Mouse (Mus musculus): ENCODE results near the gene Dguok.

Gene Dguok

GRCm38 (mm10) chr6:83500462-83500861 is 6.3 kb downstream of the Dguok start:
- in situ Hi-C loops (cut with MboI, MseI): no loop called here

DNA sequence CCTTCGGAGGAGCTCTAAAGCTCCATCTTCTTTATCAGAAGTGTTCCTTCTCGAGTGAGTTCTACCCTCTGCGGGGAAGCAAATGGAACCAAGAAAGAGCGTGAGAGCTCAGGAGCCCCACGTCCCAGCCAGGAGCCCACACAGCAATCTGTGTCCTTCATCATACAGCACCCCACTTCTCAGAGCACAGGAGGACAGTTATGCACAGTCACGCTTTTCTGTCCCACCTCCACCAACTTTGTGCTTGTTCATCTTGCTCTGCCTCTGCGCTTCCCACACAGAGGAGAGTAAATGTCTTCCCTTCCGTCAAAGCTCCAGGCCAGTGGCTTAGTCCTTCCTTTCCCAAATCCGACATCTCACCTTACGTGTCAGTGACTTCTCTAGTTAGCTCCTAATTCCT is 7.7 kb downstream of the Dguok start:
- in situ Hi-C loops (cut with MboI, MseI): no loop called here

DNA sequence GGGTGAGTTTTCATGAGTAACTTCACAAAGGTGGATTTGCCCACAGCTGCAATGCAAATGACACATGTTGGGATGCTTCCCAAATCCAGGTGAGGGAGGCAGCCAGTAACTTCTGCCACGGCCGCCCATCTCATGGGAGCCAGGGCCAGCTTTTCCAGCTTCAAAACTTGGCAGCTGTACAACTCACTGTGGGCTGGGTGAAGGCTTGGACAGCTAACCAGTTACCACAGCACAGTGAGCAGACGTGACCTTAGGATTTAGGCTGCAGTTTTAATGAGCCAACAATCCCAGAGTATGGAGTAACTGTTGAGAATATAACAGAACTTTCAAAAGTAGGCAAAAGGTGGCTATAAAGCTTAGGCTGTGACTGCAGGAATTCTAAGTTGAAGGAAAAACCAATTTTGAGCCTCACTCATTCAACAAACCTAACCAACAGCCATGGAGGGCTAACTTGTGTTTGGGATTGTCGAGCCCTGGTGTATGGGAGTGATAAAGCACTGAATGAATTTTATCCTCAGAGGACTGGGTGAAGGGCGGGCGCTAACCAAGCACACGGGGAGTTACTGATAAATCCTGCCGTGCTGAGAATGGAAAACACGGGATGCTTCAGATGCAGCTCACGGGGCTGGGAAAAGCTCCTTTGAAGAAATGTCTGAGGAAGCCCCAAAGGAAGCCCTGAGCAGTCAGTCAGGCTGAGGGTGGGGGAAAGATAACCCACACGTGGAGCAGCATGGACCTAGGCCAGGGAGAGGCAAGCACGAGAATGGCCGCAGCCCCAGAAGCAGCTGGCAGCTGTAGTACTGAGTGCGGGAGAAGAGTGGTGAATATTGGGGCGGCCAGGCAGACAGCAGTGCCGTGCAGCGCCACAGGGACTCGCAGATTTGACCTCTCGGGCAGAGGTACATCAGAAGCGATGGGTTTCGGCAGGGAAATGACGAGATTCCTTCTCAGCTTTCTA is 9.7 kb downstream of the Dguok start:
- in situ Hi-C loops (cut with MboI, MseI): no loop called here

GRCm38 (mm10) chr6:83496009-83496752 is 10.6 kb downstream of the Dguok start:
- in situ Hi-C loops (cut with MboI, MseI): no loop called here

DNA sequence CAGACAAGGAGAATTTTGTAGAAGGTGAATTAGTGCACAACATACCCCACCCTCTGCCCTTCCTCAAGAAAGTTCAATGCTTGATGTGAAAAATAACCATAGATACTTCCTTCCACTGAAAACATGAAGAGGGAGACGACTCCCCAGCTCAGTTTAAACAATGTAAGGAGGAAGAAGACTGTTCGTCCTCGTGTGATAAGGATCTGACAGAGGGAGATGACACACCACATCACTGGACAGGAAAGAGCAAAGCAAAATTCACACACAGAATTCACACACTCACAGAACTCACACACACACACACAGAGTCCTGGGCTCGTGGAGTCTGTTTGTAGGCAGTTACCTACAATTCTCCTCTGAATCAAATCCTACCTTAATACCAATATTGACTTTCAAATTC is 16.1 kb downstream of the Dguok start:
- in situ Hi-C loops (cut with MboI, MseI): no loop called here

DNA sequence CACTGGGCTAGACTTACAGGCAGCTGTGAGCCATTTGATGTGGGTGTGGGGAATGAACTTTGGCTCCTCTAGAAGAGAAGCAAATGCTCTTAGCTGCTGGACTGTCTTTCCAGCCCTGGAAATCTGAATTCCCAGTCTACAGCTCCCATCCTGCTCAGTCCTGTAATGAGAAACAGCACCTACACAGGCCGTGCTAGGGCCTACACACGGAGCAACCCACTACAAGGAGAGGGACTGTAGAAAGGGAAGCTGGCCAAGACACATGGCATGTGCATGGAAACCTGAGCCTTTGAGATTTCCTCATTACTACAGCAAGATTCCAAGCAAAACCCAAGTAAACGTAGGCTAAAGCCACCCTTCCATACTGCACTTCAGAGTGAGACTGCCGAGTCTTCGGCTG is 18.6 kb downstream of the Dguok start:
- in situ Hi-C loops (cut with MboI, MseI): no loop called here

GRCm38 (mm10) chr6:83487298-83487697 is 19.5 kb downstream of the Dguok start:
- in situ Hi-C loops (cut with MboI, MseI): no loop called here

GRCm38 (mm10) chr6:83485854-83486253 is 20.9 kb downstream of the Dguok start:
- in situ Hi-C loops (cut with MboI, MseI): no loop called here

- in situ Hi-C loops (cut with MboI, MseI): no loop called here
These were observed 23.0 kb downstream of the Dguok start for GRCm38 (mm10) chr6:83483776-83484175.

GRCm38 (mm10) chr6:83482418-83483085 is 24.2 kb downstream of the Dguok start:
- in situ Hi-C loops (cut with MboI, MseI): no loop called here

GRCm38 (mm10) chr6:83480019-83480655 is 26.6 kb downstream of the Dguok start:
- in situ Hi-C loops (cut with MboI, MseI): no loop called here

DNA sequence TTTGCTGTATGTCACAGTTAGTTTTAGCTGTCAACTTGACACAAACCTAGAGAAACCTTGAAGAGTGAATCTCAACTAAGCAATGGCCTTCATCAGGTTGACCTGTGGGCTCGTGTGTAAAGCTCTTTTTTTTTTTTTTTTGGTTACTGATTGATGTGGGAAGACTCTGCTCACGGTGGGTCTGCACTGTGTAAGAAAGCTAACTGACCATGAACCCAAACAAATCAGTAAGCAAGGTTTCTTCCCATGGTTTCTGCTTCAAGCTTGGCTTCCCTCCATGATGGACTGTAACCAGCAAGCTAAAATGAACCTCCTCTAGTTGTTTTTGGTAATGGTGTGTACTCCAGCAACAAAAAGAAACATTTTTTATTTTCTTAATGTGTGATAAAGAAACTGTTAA is 27.6 kb downstream of the Dguok start:
- in situ Hi-C loops (cut with MboI, MseI): no loop called here

GRCm38 (mm10) chr6:83478628-83479027 is 28.1 kb downstream of the Dguok start:
- in situ Hi-C loops (cut with MboI, MseI): no loop called here

- in situ Hi-C loops (cut with MboI, MseI): no loop called here
These were observed 28.6 kb downstream of the Dguok start for GRCm38 (mm10) chr6:83478217-83478616.

DNA sequence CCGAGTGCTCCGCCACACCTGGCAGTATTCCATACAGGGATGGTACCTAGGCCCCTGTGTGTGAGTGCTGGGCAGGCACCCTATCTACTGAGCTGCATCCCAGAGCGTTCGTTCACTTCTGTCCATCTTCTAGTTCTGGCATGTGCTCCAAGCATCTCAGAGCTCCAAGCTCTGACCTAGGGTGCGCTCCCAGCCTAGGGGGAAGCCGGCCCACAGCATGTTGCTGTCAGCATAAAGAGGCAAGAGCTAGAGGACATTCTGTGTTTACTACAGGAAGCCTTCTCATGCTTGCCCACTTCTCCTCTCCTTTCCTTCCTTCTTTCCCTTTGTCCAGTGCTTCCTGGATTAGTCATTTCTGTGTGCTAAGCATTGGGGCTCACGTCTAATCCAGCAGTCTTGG is 31.3 kb downstream of the Dguok start:
- in situ Hi-C loops (cut with MboI, MseI): no loop called here

- in situ Hi-C loops (cut with MboI, MseI): no loop called here
These were observed 33.5 kb downstream of the Dguok start for GRCm38 (mm10) chr6:83473240-83473639.

DNA sequence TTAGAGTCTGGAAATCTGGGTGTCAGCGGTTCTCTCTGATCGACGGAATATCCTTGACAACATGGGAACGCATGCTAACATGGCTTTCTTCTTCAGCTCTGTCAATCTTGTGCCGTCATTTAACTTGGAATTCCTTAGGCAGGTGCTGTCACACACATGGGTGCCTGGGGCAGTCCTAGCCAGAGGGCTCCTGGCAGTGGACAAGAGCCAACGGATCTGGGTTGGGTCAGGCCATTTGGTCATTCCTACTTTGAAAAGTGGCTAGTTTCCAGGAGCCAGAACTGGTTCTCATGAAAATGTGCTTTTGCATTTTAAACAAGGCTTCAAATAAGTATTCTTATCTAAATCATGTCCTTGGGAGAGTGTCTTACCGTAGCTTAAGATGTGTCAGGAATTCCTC is 35.0 kb downstream of the Dguok start:
- in situ Hi-C loops (cut with MboI, MseI): no loop called here

GRCm38 (mm10) chr6:83464011-83464410 is 42.8 kb downstream of the Dguok start:
- in situ Hi-C loops (cut with MboI, MseI): no loop called here

DNA sequence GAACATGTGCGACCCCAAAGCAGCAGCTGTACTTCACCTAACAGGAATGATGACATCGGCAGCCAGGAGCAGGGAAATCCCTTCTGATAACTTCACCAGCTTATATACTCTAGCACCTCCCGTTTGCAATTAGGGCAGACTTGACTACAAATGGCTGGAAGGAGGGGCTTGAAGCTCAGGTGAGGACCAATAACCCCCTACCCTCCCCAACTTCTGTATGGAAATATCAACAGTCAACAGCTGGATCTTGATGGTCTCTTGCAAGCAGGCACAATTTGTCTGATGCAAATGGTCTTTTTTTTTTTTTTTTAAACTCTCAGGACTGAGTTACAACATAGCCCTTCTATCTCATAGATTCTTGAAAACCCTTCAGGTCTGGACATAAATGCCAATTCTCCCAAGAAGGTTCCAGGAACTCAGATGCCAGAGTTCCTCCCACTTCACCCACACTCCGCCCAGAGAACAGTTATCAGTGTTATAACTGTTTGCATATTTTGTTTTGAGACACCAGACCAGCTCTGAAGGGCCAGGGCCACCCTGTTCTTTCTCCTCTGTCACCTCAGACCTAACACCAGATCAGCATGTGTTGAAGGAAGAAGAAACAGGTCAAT is 47.6 kb downstream of the Dguok start, which contains the start of gene Tet3:
Gene Tet3 (minus strand): TSS at position 51 of the 611 bp plus-strand sequence.
- in situ Hi-C loops (cut with MboI, MseI): loop anchor here (10.0 kb wide), 1 partner anchor 1996 kb away; the partner anchor contains the start of genes Cct7 and Pradc1

DNA sequence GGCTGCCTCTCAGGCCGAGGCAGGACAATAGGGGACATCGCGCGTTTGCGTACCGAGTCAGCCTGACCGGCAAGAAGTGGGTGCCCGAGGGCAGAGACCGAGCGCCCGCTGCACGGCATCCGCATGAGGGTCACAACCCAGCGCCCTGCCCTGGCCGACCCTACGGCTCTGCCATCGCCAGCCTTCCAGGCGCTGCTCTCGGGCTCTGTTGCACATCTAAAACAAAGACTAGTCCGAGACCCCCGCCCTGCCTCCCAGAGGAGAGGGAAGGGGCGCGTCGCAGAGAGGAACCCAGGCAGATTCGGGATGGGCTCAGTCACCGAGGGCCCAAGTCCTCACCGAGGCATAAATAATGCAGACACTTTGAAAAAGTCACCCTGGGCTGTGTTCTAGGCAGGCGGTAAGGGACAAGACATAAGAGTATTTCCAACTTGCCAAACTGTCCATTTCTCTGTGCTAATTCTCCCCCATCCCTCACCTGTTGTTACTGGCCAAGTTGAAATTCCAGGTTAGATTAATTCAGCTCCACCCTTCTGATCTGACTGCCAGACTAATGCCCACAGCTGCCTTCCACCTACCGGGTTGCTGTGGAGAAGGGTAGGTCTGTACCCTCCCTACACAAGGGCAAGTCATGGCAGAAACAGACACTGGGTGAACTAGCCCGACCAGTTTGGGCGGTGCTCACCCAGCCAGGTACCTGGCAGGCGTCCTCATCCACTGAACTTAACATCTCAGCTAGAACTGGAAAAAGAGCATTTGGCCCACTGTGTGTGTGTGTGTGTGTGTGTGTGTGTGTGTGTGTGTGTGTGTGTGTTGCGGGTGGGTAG is 49.6 kb downstream of the Dguok start:
- in situ Hi-C loops (cut with MboI, MseI): loop anchor here (10.0 kb wide), 1 partner anchor 1998 kb away; the partner anchor contains the start of genes Cct7 and Pradc1
